Mouse (Mus musculus): ENCODE data around the gene Pi4kb. TPM values are rescaled to one million over a fixed set of nuclear protein-coding genes. Genes with fewer than 3 reads are reported as not detected.

Gene Pi4kb
- polyA plus RNA-seq, 1 experiment from 2014 or later: 25.7 TPM

GRCm38 (mm10) chr3:94952806-94953205 lies 21.7 kb upstream of the Pi4kb start:
- no peaks in the 10 kb centered on the region for H3K27me3 ChIP-seq (ENCODE audit: control insufficient read depth, insufficient read depth, low read length)
- no peaks in the 10 kb centered on the region for H3K9me3 ChIP-seq (ENCODE audit: control insufficient read depth, low read length)
- H3K4me1 ChIP-seq (ENCODE audit: control insufficient read depth, insufficient read depth, low read length): peaks cover 13% of the 10 kb centered on the region
- H3K4me3 ChIP-seq (ENCODE audit: low read length): peak overlapping the region; percentile 79
- H3K9ac ChIP-seq (ENCODE audit: low read depth, low read length): 0 out of 2 replicates have a peak overlapping the region, but pooled peaks have one; percentile 89
- peaks cover 27% of the 10 kb centered on the region for H3K36me3 ChIP-seq (ENCODE audit: control insufficient read depth, insufficient read depth, low read length)
- 63% methylated on average over 5 of the region's 5 CpGs for WGBS
- H3K4me2 ChIP-seq (replicated peaks; ENCODE audit: low read depth, low read length): peak overlapping the region; percentile 67
- peak overlapping the region; percentile 92; the same call in 1 of the 2 replicates for H3K27ac ChIP-seq (ENCODE audit: low read depth, low read length)
- ATAC-seq (ENCODE audit: low FRiP score, low TSS enrichment): no peak

- 17% methylated on average over 9 of the region's 9 CpGs for WGBS
- no peaks in the 10 kb centered on the region for H3K27me3 ChIP-seq (ENCODE audit: control insufficient read depth, insufficient read depth, low read length)
- H3K27ac ChIP-seq (ENCODE audit: low read depth, low read length): peak overlapping the region; percentile 92
- no peaks in the 10 kb centered on the region for H3K9me3 ChIP-seq (ENCODE audit: control insufficient read depth, low read length)
- peaks cover 13% of the 10 kb centered on the region for H3K4me1 ChIP-seq (ENCODE audit: control insufficient read depth, insufficient read depth, low read length)
- H3K4me2 ChIP-seq (replicated peaks; ENCODE audit: low read depth, low read length): peak overlapping the region; percentile 67
- peaks cover 33% of the 10 kb centered on the region for H3K36me3 ChIP-seq (ENCODE audit: control insufficient read depth, insufficient read depth, low read length)
- no peak; the same call in 1 of the 2 replicates for ATAC-seq (ENCODE audit: low FRiP score, low TSS enrichment)
- H3K4me3 ChIP-seq (ENCODE audit: low read length): peak overlapping the region; percentile 79
- H3K9ac ChIP-seq (ENCODE audit: low read depth, low read length): peak overlapping the region; percentile 89; the same call in 1 of the 2 replicates
Observed at GRCm38 (mm10) chr3:94953384-94953763, 21.2 kb upstream of the Pi4kb start.

GRCm38 (mm10) chr3:94953764-94954616 lies 20.5 kb upstream of the Pi4kb start, which contains the start of gene Rfx5:
Rfx5 (plus strand) TSS chr3:94954075.
- H3K4me2 ChIP-seq (replicated peaks; ENCODE audit: low read depth, low read length): peak within 1 kb of the TSS; percentile 67
- H3K4me3 ChIP-seq (ENCODE audit: low read length): peak within 1 kb of the TSS; percentile 79
- under 1% methylated on average over 50 of the region's 50 CpGs for WGBS
- no peaks in the 10 kb centered on the region for H3K9me3 ChIP-seq (ENCODE audit: control insufficient read depth, low read length)
- peaks cover 13% of the 10 kb centered on the region for H3K4me1 ChIP-seq (ENCODE audit: control insufficient read depth, insufficient read depth, low read length)
- peaks cover 37% of the 10 kb centered on the region for H3K36me3 ChIP-seq (ENCODE audit: control insufficient read depth, insufficient read depth, low read length)
- H3K27ac ChIP-seq (ENCODE audit: low read depth, low read length): peak within 1 kb of the TSS; percentile 92
- H3K9ac ChIP-seq (ENCODE audit: low read depth, low read length): peak within 1 kb of the TSS; percentile 89
- no peaks in the 10 kb centered on the region for H3K27me3 ChIP-seq (ENCODE audit: control insufficient read depth, insufficient read depth, low read length)
- peak; percentile 98 for ATAC-seq (ENCODE audit: low FRiP score, low TSS enrichment)

- WGBS: 94% methylated on average over 8 of the region's 8 CpGs
- no peak for ATAC-seq (ENCODE audit: low FRiP score, low TSS enrichment)
Observed at GRCm38 (mm10) chr3:94958295-94958694, 16.2 kb upstream of the Pi4kb start.

DNA sequence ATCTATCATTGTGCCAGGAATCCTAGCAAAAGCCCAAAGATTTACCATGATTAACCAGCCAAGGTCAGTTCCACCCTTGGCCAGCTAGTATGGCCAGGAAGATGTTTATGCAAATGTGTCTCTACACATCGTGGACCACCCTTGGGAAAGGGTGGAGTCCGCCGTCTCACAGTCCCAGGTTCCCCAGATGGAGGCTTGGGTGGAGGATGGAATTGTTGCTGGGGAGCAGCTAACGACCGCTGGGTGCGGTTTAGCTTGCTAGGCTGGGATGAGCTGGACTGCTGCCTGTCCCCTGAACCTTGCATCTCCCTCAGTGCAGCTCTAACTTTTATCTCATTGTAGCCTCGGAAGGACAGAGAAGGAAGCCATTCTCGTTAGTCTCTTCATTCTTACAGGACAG lies 14.7 kb upstream of the Pi4kb start:
- no peak for ATAC-seq (ENCODE audit: low FRiP score, low TSS enrichment)
- Histone ChIP-seq H3K36me3 (ENCODE audit: control insufficient read depth, insufficient read depth, low read length) (peaks cover 35% of the 10 kb centered on the region), H3K9me3 (ENCODE audit: control insufficient read depth, low read length) (no peaks in the 10 kb centered on the region), H3K4me1 (ENCODE audit: control insufficient read depth, insufficient read depth, low read length) (0 out of 2 replicates have a peak, but pooled peaks cover 3% of the 10 kb centered on the region), H3K4me3 (ENCODE audit: low read length) (no peak overlapping the region), H3K4me2 (replicated peaks; ENCODE audit: low read depth, low read length) (no peak overlapping the region), H3K27me3 (ENCODE audit: control insufficient read depth, insufficient read depth, low read length) (no peaks in the 10 kb centered on the region), H3K9ac (ENCODE audit: low read depth, low read length) (no peak overlapping the region), H3K27ac (ENCODE audit: low read depth, low read length) (no peak overlapping the region)
- WGBS: 50% methylated on average over 8 of the region's 8 CpGs

More at GRCm38 (mm10) chr3:94958295-94958694, 16.2 kb upstream of the Pi4kb start:
- Histone ChIP-seq H3K4me2 (replicated peaks; ENCODE audit: low read depth, low read length) (no peak overlapping the region), H3K4me1 (ENCODE audit: control insufficient read depth, insufficient read depth, low read length) (peaks cover 5% of the 10 kb centered on the region; the same call in 1 of the 2 replicates), H3K9me3 (ENCODE audit: control insufficient read depth, low read length) (no peaks in the 10 kb centered on the region), H3K9ac (ENCODE audit: low read depth, low read length) (no peak overlapping the region), H3K27me3 (ENCODE audit: control insufficient read depth, insufficient read depth, low read length) (no peaks in the 10 kb centered on the region), H3K36me3 (ENCODE audit: control insufficient read depth, insufficient read depth, low read length) (peaks cover 35% of the 10 kb centered on the region), H3K27ac (ENCODE audit: low read depth, low read length) (no peak overlapping the region), H3K4me3 (ENCODE audit: low read length) (no peak overlapping the region)

GRCm38 (mm10) chr3:94960322-94960721 lies 14.2 kb upstream of the Pi4kb start:
- Histone ChIP-seq H3K27me3 (ENCODE audit: control insufficient read depth, insufficient read depth, low read length) (no peaks in the 10 kb centered on the region), H3K9me3 (ENCODE audit: control insufficient read depth, low read length) (no peaks in the 10 kb centered on the region), H3K27ac (ENCODE audit: low read depth, low read length) (no peak overlapping the region), H3K9ac (ENCODE audit: low read depth, low read length) (no peak overlapping the region), H3K36me3 (ENCODE audit: control insufficient read depth, insufficient read depth, low read length) (peaks cover 35% of the 10 kb centered on the region), H3K4me1 (ENCODE audit: control insufficient read depth, insufficient read depth, low read length) (no peaks in the 10 kb centered on the region), H3K4me3 (ENCODE audit: low read length) (no peak overlapping the region), H3K4me2 (replicated peaks; ENCODE audit: low read depth, low read length) (no peak overlapping the region)
- no peak for ATAC-seq (ENCODE audit: low FRiP score, low TSS enrichment)
- 54% methylated on average over 5 of the region's 5 CpGs for WGBS

DNA sequence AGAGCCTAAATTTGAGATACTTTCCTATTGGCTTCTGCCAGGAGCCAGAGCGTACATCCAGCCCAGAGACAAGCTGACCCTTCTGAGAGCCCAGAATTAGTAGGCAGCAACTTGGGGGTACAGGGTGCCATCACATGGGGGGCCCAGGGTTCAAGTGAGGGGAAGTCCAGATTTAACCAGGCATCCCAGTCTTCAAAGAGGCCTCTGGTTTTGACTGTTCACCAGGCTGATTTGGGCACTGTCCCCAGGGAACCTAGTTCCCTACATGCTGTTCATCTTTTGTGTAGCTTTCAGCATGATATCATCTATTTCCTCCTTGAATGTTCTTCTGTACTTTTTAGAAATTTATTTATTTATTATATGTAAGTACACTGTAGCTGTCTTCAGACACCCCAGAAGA lies 9.5 kb upstream of the Pi4kb start:
- H3K27ac ChIP-seq (ENCODE audit: low read depth, low read length): no peak overlapping the region
- no peaks in the 10 kb centered on the region for H3K4me1 ChIP-seq (ENCODE audit: control insufficient read depth, insufficient read depth, low read length)
- no peaks in the 10 kb centered on the region for H3K36me3 ChIP-seq (ENCODE audit: control insufficient read depth, insufficient read depth, low read length)
- no peak overlapping the region for H3K4me3 ChIP-seq (ENCODE audit: low read length)
- H3K4me2 ChIP-seq (replicated peaks; ENCODE audit: low read depth, low read length): no peak overlapping the region
- H3K27me3 ChIP-seq (ENCODE audit: control insufficient read depth, insufficient read depth, low read length): no peaks in the 10 kb centered on the region
- no peaks in the 10 kb centered on the region for H3K9me3 ChIP-seq (ENCODE audit: control insufficient read depth, low read length)
- 89% methylated on average over 1 of the region's 1 CpGs for WGBS
- no peak overlapping the region for H3K9ac ChIP-seq (ENCODE audit: low read depth, low read length)
- no peak for ATAC-seq (ENCODE audit: low FRiP score, low TSS enrichment)

DNA sequence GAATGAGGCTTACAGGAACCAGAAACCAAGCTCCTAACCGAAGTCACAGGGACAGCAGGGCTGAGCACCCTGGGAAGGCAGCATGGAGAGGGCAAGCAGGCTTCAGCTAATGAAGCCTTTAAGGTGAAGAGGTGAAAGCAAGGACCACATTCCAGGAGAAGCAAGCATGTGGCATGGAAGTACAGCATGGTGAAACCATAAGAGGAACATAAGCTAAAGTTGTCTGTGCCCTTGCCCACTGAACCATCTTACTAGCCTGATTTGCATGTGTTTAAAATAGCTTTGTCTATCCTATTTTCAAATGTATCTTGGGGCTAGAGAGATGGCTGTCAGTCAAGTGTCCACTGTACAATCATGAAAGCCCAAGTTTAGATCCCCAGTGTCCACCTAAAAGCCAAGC lies 8.7 kb upstream of the Pi4kb start:
- Histone ChIP-seq H3K27ac (ENCODE audit: low read depth, low read length) (no peak overlapping the region), H3K27me3 (ENCODE audit: control insufficient read depth, insufficient read depth, low read length) (no peaks in the 10 kb centered on the region), H3K4me3 (ENCODE audit: low read length) (no peak overlapping the region), H3K4me2 (replicated peaks; ENCODE audit: low read depth, low read length) (no peak overlapping the region), H3K36me3 (ENCODE audit: control insufficient read depth, insufficient read depth, low read length) (no peaks in the 10 kb centered on the region), H3K9ac (ENCODE audit: low read depth, low read length) (no peak overlapping the region), H3K4me1 (ENCODE audit: control insufficient read depth, insufficient read depth, low read length) (no peaks in the 10 kb centered on the region), H3K9me3 (ENCODE audit: control insufficient read depth, low read length) (no peaks in the 10 kb centered on the region)
- no peak for ATAC-seq (ENCODE audit: low FRiP score, low TSS enrichment)
- 70% methylated on average over 1 of the region's 1 CpGs for WGBS

- WGBS: 83% methylated on average over 3 of the region's 3 CpGs
- H3K4me2 ChIP-seq (replicated peaks; ENCODE audit: low read depth, low read length): no peak overlapping the region
- H3K27me3 ChIP-seq (ENCODE audit: control insufficient read depth, insufficient read depth, low read length): no peaks in the 10 kb centered on the region
- 0 out of 2 replicates have a peak, but pooled peaks cover 3% of the 10 kb centered on the region for H3K36me3 ChIP-seq (ENCODE audit: control insufficient read depth, insufficient read depth, low read length)
- no peak overlapping the region for H3K9ac ChIP-seq (ENCODE audit: low read depth, low read length)
- H3K4me1 ChIP-seq (ENCODE audit: control insufficient read depth, insufficient read depth, low read length): peaks cover 6% of the 10 kb centered on the region
- no peak for ATAC-seq (ENCODE audit: low FRiP score, low TSS enrichment)
- H3K27ac ChIP-seq (ENCODE audit: low read depth, low read length): no peak overlapping the region
- no peak overlapping the region for H3K4me3 ChIP-seq (ENCODE audit: low read length)
- H3K9me3 ChIP-seq (ENCODE audit: control insufficient read depth, low read length): no peaks in the 10 kb centered on the region
Observed at GRCm38 (mm10) chr3:94972552-94972951, 2.0 kb upstream of the Pi4kb start.
